Mouse (Mus musculus) frontal cortex, adult 2 months (tissue): ENCODE data around the gene Plxna1. TPM values are rescaled to one million over a fixed set of nuclear protein-coding genes. Genes with fewer than 3 reads are reported as not detected.

Experiments used
- DNase-seq, 2 experiments: peaks; one replicate each; pipeline ENCODE4 v3.0.0; 2022; ENCODE audit warnings: low spot score in 1 of 2; ENCODE audit errors: extremely low spot score in 1 of 2
- polyA plus RNA-seq: library from polyadenylated mRNA; depleted of rRNA; stranded (reverse); fragments of >200 nt; gene quantifications from 2 replicates; pipeline ENCODE4 v1.2.3, GENCODE M21; 2012

Gene Plxna1
- polyA plus RNA-seq, 1 experiment, result 36.6 TPM

GRCm38 (mm10) chr6:89361418-89362280 lies 771 bp downstream of the Plxna1 start:
- no peak for DNase-seq

- no peak for DNase-seq
These were observed 1.6 kb downstream of the Plxna1 start for GRCm38 (mm10) chr6:89360709-89361417.

DNA sequence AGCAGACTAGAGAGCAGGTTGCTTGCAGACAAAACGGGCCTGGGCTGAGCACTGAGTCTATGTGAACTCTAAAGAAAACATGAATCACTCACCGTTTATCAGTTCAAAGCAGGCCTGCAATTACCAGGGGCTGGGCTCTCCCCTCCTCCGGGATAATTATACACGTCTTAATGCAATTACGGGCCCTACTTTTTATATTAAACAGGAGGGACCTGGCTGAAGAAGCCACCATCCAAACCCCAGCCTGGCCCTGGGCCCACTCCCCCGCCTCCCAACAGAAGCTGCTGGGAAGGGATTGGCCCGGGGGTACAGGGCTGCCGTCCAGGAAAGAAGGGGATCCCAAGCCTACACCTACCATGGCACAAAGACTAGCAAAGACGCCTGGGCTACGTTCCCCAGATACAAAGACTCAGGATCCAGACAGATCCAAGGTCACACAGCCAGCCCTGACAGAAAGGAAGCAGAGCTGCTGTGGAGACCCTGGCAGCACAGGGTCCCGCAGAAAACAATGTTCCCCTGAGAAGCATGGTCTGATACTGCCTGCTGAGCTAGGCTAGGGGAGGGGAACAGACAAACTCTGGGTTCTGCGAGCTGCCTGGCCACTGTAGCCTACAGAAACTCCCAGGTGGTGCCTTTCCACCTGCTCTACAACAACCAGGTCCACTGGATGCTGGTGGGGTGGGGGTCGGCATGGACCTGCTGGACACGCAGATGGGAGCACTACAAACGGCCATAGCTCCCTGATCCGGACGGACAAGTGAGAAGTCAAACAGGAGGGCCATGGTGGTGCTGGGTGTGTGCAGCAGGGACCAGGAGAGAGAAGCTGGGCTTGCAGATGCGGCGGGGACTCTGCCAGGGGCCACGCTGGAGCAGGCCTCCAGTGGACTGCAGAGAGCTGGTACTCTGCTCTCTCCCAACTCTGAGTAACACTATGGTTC lies 2.4 kb downstream of the Plxna1 start:
- no peak for DNase-seq

GRCm38 (mm10) chr6:89359192-89359591 lies 3.2 kb downstream of the Plxna1 start:
- DNase-seq, result no peak

- DNase-seq, result no peak
These were observed 6.8 kb downstream of the Plxna1 start for GRCm38 (mm10) chr6:89355661-89356060.

DNA sequence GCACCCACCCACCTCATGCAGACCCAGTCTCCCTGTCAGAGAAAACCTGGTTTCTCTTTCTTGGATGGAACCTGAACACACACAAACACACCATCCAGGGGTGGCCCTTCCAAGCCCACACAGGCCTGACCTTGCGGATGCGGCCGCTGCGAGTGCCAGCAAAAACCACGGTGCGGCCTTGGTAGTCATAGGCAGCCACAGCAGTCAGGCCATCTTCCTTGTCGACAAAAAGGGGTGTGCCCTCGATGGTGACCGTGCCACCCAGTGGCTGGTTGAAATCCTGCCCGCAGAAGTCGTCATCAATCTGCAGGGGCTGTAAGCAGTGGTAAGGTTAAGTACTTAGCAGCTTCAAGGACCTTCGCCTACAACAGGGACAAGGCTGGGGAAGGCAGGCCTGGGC lies 7.7 kb downstream of the Plxna1 start:
- DNase-seq, result no peak

DNA sequence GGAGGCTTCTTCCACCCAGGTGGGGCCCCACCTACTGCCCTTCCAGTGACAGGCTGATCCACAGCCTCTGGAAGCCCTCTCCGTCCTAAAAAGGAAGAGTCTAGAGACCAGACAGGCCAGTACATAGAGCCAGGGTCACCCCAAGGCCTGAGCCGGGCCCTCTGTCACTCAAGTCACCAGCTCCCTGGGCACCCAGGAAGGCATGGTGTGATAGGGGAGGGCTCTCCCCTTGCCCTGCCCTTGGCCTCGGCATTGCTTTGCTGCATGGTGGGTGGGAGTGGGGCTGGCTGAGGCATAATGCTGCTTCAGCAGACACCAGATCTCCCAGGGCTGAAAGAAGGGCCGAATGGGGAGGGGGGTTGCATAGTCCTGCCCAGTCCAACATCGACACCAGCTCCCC lies 8.3 kb downstream of the Plxna1 start:
- no peak for DNase-seq

DNA sequence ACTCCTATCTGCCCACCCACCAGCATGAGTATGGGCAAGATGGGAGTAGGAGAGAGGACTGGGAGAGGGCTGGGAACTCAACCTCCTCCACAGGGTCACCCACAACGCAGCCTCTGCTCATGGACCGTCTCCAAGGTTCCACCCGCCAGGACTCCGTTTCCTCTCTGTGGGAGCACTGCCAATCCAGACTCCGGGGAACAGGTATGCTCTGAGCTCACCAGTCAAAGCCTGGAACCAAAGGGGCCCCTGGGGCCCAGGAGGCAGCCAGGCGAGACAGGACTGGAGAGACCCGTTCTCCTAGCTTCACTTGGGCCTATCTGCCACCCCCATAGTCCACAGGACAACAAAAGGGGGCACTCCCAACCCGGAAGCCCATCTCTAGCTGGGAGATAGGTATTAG lies 9.3 kb downstream of the Plxna1 start:
- DNase-seq, result no peak

GRCm38 (mm10) chr6:89351441-89352137 lies 10.8 kb downstream of the Plxna1 start:
- DNase-seq, result no peak

- no peak for DNase-seq
These were observed 11.9 kb downstream of the Plxna1 start for GRCm38 (mm10) chr6:89350520-89350919.

- no peak for DNase-seq
These were observed 12.3 kb downstream of the Plxna1 start for GRCm38 (mm10) chr6:89350037-89350515.

- no peak for DNase-seq
These were observed 14.1 kb downstream of the Plxna1 start for GRCm38 (mm10) chr6:89348363-89348762.

- no peak for DNase-seq
These were observed 14.6 kb downstream of the Plxna1 start for GRCm38 (mm10) chr6:89347792-89348191.

GRCm38 (mm10) chr6:89345855-89346254 lies 16.6 kb downstream of the Plxna1 start:
- DNase-seq, result no peak

GRCm38 (mm10) chr6:89345486-89345785 lies 17.0 kb downstream of the Plxna1 start:
- peak in 1 of 2 experiments; percentile 56 for DNase-seq

- no peak for DNase-seq
These were observed 17.6 kb downstream of the Plxna1 start for GRCm38 (mm10) chr6:89344613-89345485.

DNA sequence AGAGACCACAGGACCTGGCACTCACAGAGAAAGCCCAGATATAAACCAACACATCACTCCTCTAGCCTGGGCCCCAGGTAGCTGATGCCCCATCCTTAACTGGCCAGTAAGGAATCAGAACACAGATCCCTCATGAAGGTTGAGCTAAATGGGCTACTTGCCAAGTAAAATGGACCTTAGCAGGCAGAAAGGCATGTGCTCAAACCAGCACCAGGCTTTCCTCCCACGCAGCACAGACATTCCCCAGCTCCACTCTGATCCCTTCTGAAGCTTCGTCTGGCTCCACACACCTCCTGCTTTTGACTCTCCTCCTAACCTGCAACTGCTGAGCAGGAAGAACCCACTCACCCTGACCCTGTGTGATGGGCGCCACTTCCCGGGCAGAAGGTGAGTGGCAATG lies 20.4 kb downstream of the Plxna1 start:
- no peak for DNase-seq

DNA sequence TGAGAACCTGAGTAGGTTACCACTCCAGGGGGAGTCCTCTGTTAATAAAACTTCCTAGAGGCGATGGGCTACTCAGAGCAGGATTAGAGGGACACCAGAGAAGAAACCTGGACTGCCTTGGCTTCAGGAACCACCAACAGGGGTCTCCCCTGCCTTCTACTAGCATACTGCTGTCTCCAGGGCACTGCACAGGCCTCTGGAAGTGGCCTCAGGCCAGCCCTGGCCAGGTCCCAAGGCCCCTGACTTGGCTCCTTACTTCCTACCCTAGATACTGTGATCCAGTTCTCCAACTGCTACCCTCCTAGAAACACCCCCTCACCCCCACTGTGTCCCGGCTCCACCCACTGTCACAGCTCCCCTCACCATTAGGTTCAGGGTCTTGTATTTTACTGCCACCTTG lies 23.0 kb downstream of the Plxna1 start:
- peak in 1 of 2 experiments; percentile 54 for DNase-seq

- DNase-seq, result no peak
These were observed 23.7 kb downstream of the Plxna1 start for GRCm38 (mm10) chr6:89338733-89339132.
